Mouse (Mus musculus): ENCODE data around the gene Large2. TPM values are rescaled to one million over a fixed set of nuclear protein-coding genes. Genes with fewer than 3 reads are reported as not detected.
"Not testable (repeated sequence)": the region's sequence is repeated elsewhere in the genome, so short reads cannot be mapped to it uniquely, and the experiment has no call there.

The Large2 gene
- polyA plus RNA-seq, 1 experiment from 2014 or later, result 11.8 TPM

GRCm38 (mm10) chr2:92405687-92406086 lies 31.0 kb upstream of the Large2 start:
- no peak for ATAC-seq (ENCODE audit: insufficient number of reproducible peaks, low FRiP score, low TSS enrichment, low read depth)
- no peak for DNase-seq (ENCODE audit: low spot score)

DNA sequence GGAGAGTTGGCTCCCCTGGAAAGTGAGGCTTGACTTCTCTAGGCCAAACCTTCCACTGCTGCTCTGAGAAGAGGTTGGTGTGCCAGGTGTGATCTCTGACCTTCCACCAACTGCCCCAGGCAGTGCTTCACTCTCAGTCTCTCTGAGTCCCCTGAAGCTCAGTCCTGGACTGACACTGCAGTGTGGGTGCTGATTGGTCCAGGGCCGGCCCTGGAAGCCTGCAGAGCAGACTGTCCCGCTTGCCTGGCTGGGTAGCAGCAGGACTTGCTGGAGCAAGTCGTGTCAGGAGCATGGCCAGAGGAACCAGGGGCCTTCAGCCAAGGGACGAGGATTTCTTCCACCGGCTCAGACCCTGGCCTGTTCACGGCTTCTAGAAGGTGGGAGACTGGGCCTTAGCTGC lies 30.1 kb upstream of the Large2 start:
- Histone ChIP-seq H3K27me3 (ENCODE audit: control insufficient read depth, insufficient read depth, low read length) (0 out of 2 replicates have a peak, but pooled peaks cover 6% of the 10 kb centered on the region), H3K9ac (ENCODE audit: low read length) (no peak overlapping the region), H3K9me3 (ENCODE audit: control insufficient read depth, low read length) (no peaks in the 10 kb centered on the region), H3K27ac (replicated peaks; ENCODE audit: low read depth, low read length) (no peak overlapping the region), H3K36me3 (ENCODE audit: control insufficient read depth, insufficient read depth, low read length) (peaks cover 12% of the 10 kb centered on the region; the same call in 1 of the 2 replicates), H3K4me2 (ENCODE audit: low read depth, severe bottlenecking) (no peak overlapping the region), H3K4me3 (ENCODE audit: low read depth, low read length) (no peak overlapping the region), H3K4me1 (ENCODE audit: control insufficient read depth, insufficient read depth, low read length) (peaks cover 7% of the 10 kb centered on the region)
- 77% methylated on average over 6 of the region's 6 CpGs for WGBS
- DNase-seq (ENCODE audit: low spot score) (no peak), ATAC-seq (ENCODE audit: insufficient number of reproducible peaks, low FRiP score, low TSS enrichment, low read depth) (no peak)

More at GRCm38 (mm10) chr2:92405687-92406086, 31.0 kb upstream of the Large2 start:
- 0 out of 2 replicates have a peak, but pooled peaks cover 2% of the 10 kb centered on the region for H3K27me3 ChIP-seq (ENCODE audit: control insufficient read depth, insufficient read depth, low read length)
- H3K9me3 ChIP-seq (ENCODE audit: control insufficient read depth, low read length), result no peaks in the 10 kb centered on the region
- H3K4me2 ChIP-seq (ENCODE audit: low read depth, severe bottlenecking), result no peak overlapping the region
- WGBS, result 97% methylated on average over 7 of the region's 7 CpGs
- no peak overlapping the region for H3K4me3 ChIP-seq (ENCODE audit: low read depth, low read length)
- peaks cover 18% of the 10 kb centered on the region; the same call in 1 of the 2 replicates for H3K36me3 ChIP-seq (ENCODE audit: control insufficient read depth, insufficient read depth, low read length)
- no peak overlapping the region for H3K27ac ChIP-seq (replicated peaks; ENCODE audit: low read depth, low read length)
- no peak overlapping the region for H3K9ac ChIP-seq (ENCODE audit: low read length)
- peaks cover 5% of the 10 kb centered on the region for H3K4me1 ChIP-seq (ENCODE audit: control insufficient read depth, insufficient read depth, low read length)

GRCm38 (mm10) chr2:92403776-92404319 lies 29.2 kb upstream of the Large2 start:
- no peak overlapping the region for H3K4me2 ChIP-seq (ENCODE audit: low read depth, severe bottlenecking)
- 0 out of 2 replicates have a peak, but pooled peaks cover 6% of the 10 kb centered on the region for H3K27me3 ChIP-seq (ENCODE audit: control insufficient read depth, insufficient read depth, low read length)
- DNase-seq (ENCODE audit: low spot score), result no peak
- ATAC-seq (ENCODE audit: insufficient number of reproducible peaks, low FRiP score, low TSS enrichment, low read depth), result no peak
- no peak overlapping the region for H3K27ac ChIP-seq (replicated peaks; ENCODE audit: low read depth, low read length)
- H3K4me3 ChIP-seq (ENCODE audit: low read depth, low read length), result no peak overlapping the region
- no peak overlapping the region for H3K9ac ChIP-seq (ENCODE audit: low read length)
- WGBS, result 91% methylated on average over 5 of the region's 5 CpGs
- peaks cover 7% of the 10 kb centered on the region for H3K4me1 ChIP-seq (ENCODE audit: control insufficient read depth, insufficient read depth, low read length)
- H3K36me3 ChIP-seq (ENCODE audit: control insufficient read depth, insufficient read depth, low read length), result peaks cover 12% of the 10 kb centered on the region; the same call in 1 of the 2 replicates
- H3K9me3 ChIP-seq (ENCODE audit: control insufficient read depth, low read length), result no peaks in the 10 kb centered on the region

DNA sequence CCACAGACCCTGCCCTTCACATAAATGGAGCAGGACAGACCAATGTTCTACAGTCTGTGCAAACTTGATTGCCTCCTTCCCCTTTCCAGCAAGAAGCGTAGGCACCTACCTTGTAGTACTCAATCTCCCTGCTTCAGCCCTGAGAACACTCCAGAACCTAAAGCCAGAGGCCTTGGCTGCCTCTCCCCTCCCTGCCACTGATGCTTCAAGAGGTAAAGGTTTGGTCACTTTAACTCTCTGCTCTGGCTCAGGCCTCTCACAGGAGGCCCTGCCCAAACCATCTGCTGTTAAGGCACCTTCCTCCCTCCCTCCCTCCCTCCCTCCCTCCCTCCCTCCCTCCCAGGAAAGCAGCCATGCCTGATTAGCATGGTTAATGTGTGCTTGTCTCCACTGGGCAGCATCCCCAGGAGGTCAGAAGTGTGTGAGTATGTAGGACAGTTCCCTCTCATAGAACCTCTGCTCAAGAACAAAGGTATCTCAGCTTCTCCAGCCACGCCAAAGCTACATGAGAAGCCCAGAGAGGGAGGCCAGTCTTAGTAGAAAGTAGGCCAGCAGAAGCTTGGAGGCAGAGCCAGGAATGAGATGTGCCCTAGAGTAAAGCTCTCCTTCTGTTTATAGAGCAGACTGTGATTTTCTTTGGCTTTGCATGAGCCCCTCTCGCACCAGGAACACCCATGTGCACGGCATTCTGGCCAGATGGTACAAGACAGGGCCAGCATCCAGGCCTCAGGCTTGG lies 28.1 kb upstream of the Large2 start:
- Histone ChIP-seq H3K9ac (ENCODE audit: low read length) (no peak overlapping the region), H3K4me2 (ENCODE audit: low read depth, severe bottlenecking) (no peak overlapping the region), H3K27ac (replicated peaks; ENCODE audit: low read depth, low read length) (no peak overlapping the region), H3K4me1 (ENCODE audit: control insufficient read depth, insufficient read depth, low read length) (peaks cover 7% of the 10 kb centered on the region), H3K27me3 (ENCODE audit: control insufficient read depth, insufficient read depth, low read length) (0 out of 2 replicates have a peak, but pooled peaks cover 6% of the 10 kb centered on the region), H3K9me3 (ENCODE audit: control insufficient read depth, low read length) (no peaks in the 10 kb centered on the region), H3K36me3 (ENCODE audit: control insufficient read depth, insufficient read depth, low read length) (peaks cover 10% of the 10 kb centered on the region; the same call in 1 of the 2 replicates), H3K4me3 (ENCODE audit: low read depth, low read length) (no peak overlapping the region)
- DNase-seq (ENCODE audit: low spot score) (no peak), ATAC-seq (ENCODE audit: insufficient number of reproducible peaks, low FRiP score, low TSS enrichment, low read depth) (no peak)
- 70% methylated on average over 4 of the region's 4 CpGs for WGBS

DNA sequence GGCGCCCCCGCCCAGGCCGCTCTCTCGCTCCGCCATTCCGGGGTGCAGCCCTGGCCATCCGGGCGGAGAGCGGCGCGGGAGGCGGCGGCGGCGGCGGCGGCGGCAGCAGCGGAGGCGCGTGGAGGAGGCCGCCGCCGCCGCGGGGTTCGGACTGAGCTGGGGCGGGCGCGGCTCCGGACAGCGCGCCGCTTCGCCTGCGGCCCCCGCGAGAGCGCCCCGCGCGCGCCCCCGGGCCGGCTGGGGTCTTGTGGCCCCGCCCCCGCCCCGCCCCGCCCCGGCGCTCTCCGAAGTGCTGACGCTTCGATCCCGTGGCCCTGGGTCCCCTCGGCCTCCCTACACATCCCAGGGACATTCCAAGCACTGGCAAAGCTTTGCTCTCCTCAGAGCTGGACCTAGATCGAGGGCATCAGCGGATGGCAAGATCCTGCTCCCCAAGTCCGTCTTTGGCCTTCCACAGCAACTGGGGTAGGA lies 26.5 kb upstream of the Large2 start, which contains the start of gene Mapk8ip1:
Mapk8ip1 (minus strand) TSS at position 173 of the 471 bp plus-strand sequence.
- H3K4me3 ChIP-seq (ENCODE audit: low read depth, low read length), result peak within 1 kb of the TSS; percentile 52
- no peak within 1 kb of the TSS for H3K27ac ChIP-seq (replicated peaks; ENCODE audit: low read depth, low read length)
- under 1% methylated on average over 30 of the region's 59 CpGs for WGBS

DNA sequence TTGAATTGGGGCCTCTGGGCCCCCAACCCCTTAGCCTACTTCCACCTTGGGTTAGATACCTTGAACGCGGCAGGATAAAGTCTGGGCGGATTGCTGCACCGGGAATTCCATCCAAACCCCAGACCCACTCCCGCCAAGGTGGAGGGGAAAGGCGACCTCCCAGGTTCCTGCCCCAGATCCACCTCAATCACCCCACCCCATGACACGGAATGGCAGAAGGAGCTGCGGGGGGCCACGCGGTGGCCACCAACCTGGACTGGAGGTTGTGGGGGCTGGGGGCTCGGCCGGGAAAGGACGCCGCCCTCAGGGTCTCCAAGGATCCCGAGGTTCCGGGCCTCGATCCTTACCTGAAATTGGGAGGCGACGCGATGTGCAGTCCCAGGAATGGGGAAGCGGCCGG lies 26.0 kb upstream of the Large2 start:
- Histone ChIP-seq H3K4me2 (ENCODE audit: low read depth, severe bottlenecking) (peak overlapping the region; percentile 92), H3K36me3 (ENCODE audit: control insufficient read depth, insufficient read depth, low read length) (peaks cover 7% of the 10 kb centered on the region; the same call in 1 of the 2 replicates), H3K9me3 (ENCODE audit: control insufficient read depth, low read length) (no peaks in the 10 kb centered on the region), H3K27ac (replicated peaks; ENCODE audit: low read depth, low read length) (no peak overlapping the region), H3K4me3 (ENCODE audit: low read depth, low read length) (peak overlapping the region; percentile 52), H3K9ac (ENCODE audit: low read length) (peak overlapping the region; percentile 52; the same call in 1 of the 2 replicates), H3K27me3 (ENCODE audit: control insufficient read depth, insufficient read depth, low read length) (0 out of 2 replicates have a peak, but pooled peaks cover 6% of the 10 kb centered on the region), H3K4me1 (ENCODE audit: control insufficient read depth, insufficient read depth, low read length) (peaks cover 7% of the 10 kb centered on the region)
- DNase-seq (ENCODE audit: low spot score) (no peak), ATAC-seq (ENCODE audit: insufficient number of reproducible peaks, low FRiP score, low TSS enrichment, low read depth) (no peak)
- WGBS, result 4% methylated on average over 20 of the region's 22 CpGs

More for the DNA sequence above, 26.5 kb upstream of the Large2 start, which contains the start of gene Mapk8ip1:
- H3K4me1 ChIP-seq (ENCODE audit: control insufficient read depth, insufficient read depth, low read length), result peaks cover 7% of the 10 kb centered on the region
- peak within 1 kb of the TSS; percentile 52; the same call in 1 of the 2 replicates for H3K9ac ChIP-seq (ENCODE audit: low read length)
- DNase-seq (ENCODE audit: low spot score), result peak; percentile 54
- H3K27me3 ChIP-seq (ENCODE audit: control insufficient read depth, insufficient read depth, low read length), result 0 out of 2 replicates have a peak, but pooled peaks cover 6% of the 10 kb centered on the region
- ATAC-seq (ENCODE audit: insufficient number of reproducible peaks, low FRiP score, low TSS enrichment, low read depth), result peak; percentile 38; the same call in 1 of the 2 replicates
- peak within 1 kb of the TSS; percentile 92 for H3K4me2 ChIP-seq (ENCODE audit: low read depth, severe bottlenecking)
- no peaks in the 10 kb centered on the region for H3K9me3 ChIP-seq (ENCODE audit: control insufficient read depth, low read length)
- peaks cover 7% of the 10 kb centered on the region; the same call in 1 of the 2 replicates for H3K36me3 ChIP-seq (ENCODE audit: control insufficient read depth, insufficient read depth, low read length)

DNA sequence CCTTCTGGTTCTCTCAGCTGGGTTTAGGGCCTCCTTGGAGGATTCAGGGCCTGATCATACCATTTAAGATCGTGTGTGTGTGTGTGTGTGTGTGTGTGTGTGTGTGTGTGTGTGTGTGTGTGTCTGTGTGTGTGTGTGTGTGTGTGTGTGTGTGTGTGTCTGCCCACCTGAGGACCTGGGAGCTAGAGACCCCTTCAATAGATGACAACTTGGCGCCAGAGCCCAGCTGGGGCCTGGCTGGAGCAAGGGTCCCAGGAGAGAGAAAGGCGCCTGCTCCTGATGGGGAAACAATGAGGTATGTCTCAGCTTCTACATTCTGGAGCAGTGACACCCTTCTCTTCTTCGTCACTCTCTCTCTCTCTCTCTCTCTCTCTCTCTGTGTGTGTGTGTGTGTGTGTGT lies 25.2 kb upstream of the Large2 start:
- not testable (repeated sequence) for H3K4me1 ChIP-seq (ENCODE audit: control insufficient read depth, insufficient read depth, low read length); ATAC-seq (ENCODE audit: insufficient number of reproducible peaks, low FRiP score, low TSS enrichment, low read depth); H3K27ac ChIP-seq (replicated peaks; ENCODE audit: low read depth, low read length); H3K9ac ChIP-seq (ENCODE audit: low read length); H3K9me3 ChIP-seq (ENCODE audit: control insufficient read depth, low read length); DNase-seq (ENCODE audit: low spot score); H3K27me3 ChIP-seq (ENCODE audit: control insufficient read depth, insufficient read depth, low read length); H3K4me2 ChIP-seq (ENCODE audit: low read depth, severe bottlenecking); H3K4me3 ChIP-seq (ENCODE audit: low read depth, low read length); H3K36me3 ChIP-seq (ENCODE audit: control insufficient read depth, insufficient read depth, low read length)
- WGBS, result 77% methylated on average over 4 of the region's 4 CpGs

DNA sequence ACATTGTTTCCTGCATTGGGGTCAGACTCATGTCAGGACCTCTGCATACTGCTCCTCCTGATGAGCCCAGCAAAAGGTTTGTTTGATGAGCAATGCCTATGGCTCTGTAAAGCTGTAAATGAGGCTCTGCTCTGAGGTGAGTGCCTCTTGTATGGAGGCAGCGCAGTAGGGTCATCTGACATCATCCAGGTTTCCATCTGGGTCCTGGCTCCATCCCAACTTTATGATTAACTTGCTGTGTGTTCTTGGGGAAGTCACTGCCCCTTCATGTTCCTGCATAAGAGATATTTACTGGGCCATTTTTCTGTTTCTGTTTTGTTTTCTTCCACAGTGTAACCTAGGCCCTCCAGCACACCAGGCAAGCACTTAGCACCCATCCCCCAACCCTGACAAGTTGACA lies 22.8 kb upstream of the Large2 start:
- H3K27ac ChIP-seq (replicated peaks; ENCODE audit: low read depth, low read length), result no peak overlapping the region
- 57% methylated on average over 1 of the region's 1 CpGs for WGBS

More for the DNA sequence above, 22.8 kb upstream of the Large2 start:
- H3K27me3 ChIP-seq (ENCODE audit: control insufficient read depth, insufficient read depth, low read length), result 0 out of 2 replicates have a peak, but pooled peaks cover 6% of the 10 kb centered on the region
- DNase-seq (ENCODE audit: low spot score), result no peak
- ATAC-seq (ENCODE audit: insufficient number of reproducible peaks, low FRiP score, low TSS enrichment, low read depth), result no peak
- H3K9ac ChIP-seq (ENCODE audit: low read length), result no peak overlapping the region
- no peaks in the 10 kb centered on the region for H3K36me3 ChIP-seq (ENCODE audit: control insufficient read depth, insufficient read depth, low read length)
- no peak overlapping the region for H3K4me2 ChIP-seq (ENCODE audit: low read depth, severe bottlenecking)
- no peaks in the 10 kb centered on the region for H3K9me3 ChIP-seq (ENCODE audit: control insufficient read depth, low read length)
- peaks cover 15% of the 10 kb centered on the region for H3K4me1 ChIP-seq (ENCODE audit: control insufficient read depth, insufficient read depth, low read length)
- H3K4me3 ChIP-seq (ENCODE audit: low read depth, low read length), result no peak overlapping the region

All from limb, embryonic 11.5 days (tissue).